Mouse (Mus musculus): ENCODE results near the gene Mixl1. TPM values are rescaled to one million over a fixed set of nuclear protein-coding genes. Genes with fewer than 3 reads are reported as not detected.

Gene Mixl1
- total RNA-seq (2021) = not detected

DNA sequence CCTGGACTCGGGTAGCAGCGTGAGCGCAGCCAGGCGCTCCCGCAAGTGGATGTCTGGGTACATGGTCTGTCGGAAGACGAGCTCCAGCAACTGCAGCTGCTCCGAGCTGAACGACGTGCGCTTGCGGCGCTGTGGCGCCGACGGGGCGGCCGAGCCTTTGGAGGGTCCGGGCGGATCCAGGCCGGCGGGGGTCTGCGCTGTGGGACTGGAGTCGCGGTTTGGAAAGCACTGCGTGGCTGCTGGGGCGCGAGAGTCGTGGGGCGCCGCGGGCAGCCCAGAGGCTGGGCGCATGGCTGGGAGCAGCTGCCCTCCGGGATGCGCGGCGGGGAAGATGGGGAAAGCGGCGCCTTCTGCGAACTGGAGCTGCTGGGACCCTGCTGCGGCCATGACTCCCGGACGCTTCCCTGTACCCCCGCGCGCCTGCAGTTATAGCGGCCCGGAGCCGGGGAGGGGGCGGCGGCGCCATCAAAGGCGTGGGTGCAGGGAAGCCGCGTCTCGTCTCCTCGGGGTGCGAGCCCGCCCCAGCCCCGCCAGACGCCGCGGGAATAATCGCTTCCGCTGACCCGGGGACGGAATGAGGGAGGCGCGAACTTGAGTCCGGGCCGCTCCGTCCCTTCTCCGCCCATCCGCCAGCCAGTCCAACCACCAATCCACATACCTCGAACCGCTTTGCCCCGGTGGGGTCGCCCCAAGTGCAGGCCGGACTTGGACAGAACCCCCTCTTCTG, at the start of gene Mixl1:
Mixl1 (minus strand) TSS at position 409 of the 727 bp plus-strand sequence.
- intact Hi-C loops (cut with DNase I) = no loop called here
- DNase-seq (ENCODE audit: low spot score) = no peak

DNA sequence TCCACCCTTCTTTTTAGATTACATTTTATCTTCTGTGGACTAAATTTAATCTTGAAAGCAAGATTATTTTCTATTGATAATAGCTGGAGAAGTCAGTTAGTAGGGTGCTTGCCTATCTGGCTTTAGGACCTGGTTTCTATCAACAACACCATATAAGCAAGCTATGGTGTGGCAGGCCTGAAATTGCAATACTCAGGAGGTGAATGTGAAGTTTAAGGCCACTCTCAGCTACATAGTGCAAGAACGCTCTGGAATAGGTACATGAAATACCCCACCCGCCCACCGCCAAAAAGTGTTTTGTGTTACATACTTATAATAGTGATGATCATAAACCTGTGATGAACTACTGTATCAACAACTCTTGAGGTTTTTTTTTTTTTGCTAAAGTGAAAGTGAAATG, 32.4 kb upstream of the Mixl1 start:
- intact Hi-C loops (cut with DNase I) = no loop called here
- DNase-seq (ENCODE audit: low spot score) = no peak

DNA sequence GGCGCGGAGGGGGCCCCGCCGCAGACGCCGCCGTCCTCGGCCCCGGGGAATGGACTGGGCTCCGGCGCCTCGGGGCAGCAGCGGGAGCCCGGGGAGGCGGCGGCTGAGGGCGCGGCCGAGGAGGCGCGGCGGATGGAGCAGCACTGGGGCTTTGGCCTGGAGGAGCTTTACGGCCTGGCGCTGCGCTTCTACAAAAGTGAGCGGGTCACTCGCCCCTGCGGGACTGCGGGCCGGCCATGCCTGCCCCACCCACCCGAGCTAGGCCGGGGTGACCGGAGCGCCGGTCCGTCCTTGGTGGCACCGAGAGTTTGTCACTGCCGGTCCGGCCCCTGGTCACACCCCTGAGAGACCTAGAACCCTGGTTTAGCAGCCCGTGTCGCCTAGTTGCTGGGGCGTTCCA, 29.3 kb upstream of the Mixl1 start:
- intact Hi-C loops (cut with DNase I) = no loop called here

DNA sequence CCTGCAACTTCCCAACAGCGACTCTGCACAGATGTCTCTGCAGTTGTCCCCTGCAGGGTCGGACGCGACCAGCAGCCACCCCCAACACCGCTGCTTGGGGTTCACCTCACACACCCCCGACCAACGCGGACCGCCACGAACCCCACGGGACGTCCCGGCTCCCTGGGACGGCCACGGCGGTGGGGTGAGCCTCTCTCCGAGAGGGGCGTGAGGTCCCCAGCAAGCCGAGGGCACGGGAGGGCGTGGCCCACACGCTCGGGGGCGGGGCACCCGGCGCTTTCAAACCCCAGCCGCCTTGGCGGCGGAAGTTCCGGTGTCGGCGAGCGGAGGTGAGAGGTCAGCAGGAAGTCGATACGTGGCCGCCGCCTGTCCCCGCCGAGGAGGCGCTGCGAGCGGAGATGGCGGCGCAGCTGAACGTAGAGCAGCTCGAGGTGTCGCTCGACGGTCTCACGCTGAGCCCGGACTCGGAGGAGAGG, 28.9 kb upstream of the Mixl1 start, which contains the start of gene Acbd3:
Acbd3 (plus strand) TSS at position 340 of the 476 bp plus-strand sequence.
- intact Hi-C loops (cut with DNase I) = no loop called here

More for the DNA sequence above, 29.3 kb upstream of the Mixl1 start:
- no peak for DNase-seq (ENCODE audit: low spot score)

DNA sequence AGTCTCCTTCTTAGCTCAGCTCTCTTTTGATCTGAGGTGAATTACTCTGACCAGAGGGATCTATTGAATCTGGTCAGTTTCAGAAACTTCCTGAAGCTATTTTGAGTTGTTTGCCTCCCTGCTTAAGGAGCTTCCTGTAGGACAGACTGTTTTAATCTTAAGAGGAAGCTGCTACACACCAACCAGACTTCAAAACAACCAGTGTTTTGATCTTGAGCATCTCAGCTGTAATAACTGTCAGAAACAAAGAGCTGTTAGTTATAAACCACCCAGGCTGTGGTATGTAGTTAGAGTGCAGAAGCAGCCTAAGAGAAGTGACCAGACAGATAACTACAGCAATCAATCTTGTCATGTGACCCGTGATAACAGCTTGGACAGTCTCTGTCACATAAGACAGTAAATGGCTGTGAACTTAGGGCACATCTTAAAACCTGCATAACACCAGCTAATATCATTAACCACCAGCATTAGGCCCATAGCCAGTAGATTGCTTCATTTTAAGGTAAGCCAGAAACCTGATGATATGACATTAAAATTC, 26.9 kb upstream of the Mixl1 start:
- intact Hi-C loops (cut with DNase I) = loop anchor here (5.0 kb wide), 1 partner anchor 139 kb away; no protein-coding TSS in a partner anchor
- DNase-seq (ENCODE audit: low spot score) = no peak

More for the DNA sequence above, 28.9 kb upstream of the Mixl1 start, which contains the start of gene Acbd3:
- DNase-seq (ENCODE audit: low spot score) = peak; percentile 84

DNA sequence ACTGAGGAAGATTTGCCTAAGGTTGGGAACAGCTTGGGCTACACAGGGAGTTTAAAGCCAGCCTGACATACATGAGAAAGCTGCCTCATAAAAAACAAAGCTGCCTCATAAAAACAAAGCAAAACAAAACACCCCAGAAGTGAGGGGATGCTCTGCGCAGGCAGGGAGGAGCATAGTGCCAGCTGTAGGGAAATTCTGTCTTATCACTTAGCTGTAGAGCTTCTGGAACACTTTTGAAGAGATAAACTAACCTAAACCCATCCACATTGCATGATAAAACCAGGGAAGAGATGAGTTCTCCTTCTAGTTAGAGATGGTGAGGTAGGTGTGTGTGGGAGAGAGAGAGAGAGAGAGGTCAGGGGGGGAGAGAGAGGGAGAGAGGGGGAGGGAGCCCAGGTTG, 25.8 kb upstream of the Mixl1 start:
- no peak for DNase-seq (ENCODE audit: low spot score)
- intact Hi-C loops (cut with DNase I) = loop anchor here (5.0 kb wide), 1 partner anchor 140 kb away; no protein-coding TSS in a partner anchor

DNA sequence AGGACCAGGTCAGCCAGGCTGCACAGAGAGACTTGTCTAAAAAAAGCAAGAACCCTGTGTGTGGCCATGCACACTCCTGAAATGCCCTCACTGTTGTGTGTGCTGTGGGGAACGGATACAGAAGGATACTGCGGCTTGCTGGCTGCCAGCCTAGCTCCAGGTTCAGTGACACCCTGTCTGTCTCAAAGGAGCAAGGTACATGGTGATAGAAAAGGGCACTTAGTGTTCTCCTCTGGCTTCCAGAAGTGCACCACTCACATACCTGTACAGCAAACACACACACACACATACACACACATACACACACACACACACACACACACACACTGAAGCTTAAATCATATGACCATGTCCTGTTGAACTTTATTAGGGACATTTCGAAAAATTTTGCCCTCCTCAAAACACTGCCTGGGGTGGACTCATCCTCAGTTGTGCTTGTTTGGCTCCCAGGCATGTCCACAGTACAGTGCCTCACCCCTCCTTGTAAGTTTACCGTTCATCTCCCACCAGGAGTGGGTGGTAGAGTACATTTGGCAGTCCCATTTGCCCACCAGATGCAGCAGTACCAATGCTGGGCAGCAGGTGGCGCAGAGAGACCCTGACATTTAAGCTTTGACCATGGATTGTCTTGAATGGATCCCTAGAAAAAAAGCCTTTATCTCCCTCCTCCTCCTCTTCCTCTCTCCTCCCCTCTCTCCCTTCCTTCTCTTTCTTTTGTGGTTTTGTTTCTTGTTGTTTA, 23.3 kb upstream of the Mixl1 start:
- intact Hi-C loops (cut with DNase I) = loop anchor here (1.0 to 5.0 kb wide), 3 partner anchors 44 to 142 kb away; no protein-coding TSS in a partner anchor
- DNase-seq (ENCODE audit: low spot score) = peak; percentile 49

DNA sequence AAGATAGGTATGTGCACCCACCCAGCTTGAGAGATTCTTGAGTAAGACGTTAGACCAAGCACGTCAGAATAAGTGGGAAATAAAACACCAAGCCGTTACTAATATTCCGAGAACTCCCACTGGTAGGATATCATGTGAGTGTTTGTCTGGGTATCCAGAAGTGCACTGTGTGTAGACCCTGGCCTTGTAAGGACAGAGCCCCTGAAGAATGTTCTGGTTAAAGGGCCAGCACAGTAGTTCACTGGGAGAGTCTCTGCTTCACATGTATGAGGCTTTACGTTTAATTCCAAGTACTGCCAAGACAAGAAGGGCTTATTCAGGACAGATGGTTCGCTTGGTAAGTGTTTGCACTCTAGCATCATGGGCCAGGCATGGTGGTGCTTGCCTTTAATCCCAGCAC, 22.6 kb upstream of the Mixl1 start:
- intact Hi-C loops (cut with DNase I) = no loop called here
- DNase-seq (ENCODE audit: low spot score) = no peak

DNA sequence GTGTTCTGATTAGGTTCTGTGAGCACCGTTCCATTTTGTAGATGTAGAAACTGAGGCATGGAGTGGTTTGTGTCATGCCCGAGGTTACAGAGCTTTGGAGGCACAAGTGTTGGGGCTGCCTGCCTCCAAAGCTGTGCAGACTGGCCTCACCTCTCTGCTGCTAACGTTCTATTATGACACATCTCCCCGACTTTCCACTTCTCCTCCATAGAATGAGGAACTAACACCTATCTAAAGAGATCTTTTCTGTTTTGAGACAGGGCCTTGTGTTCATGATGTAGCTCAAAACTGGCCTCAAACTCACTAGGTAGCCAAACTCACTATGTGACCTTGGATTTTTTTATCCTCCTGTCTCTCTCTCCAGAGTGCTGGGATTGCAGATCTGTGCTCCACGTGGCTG, 21.9 kb upstream of the Mixl1 start:
- no peak for DNase-seq (ENCODE audit: low spot score)
- intact Hi-C loops (cut with DNase I) = no loop called here

DNA sequence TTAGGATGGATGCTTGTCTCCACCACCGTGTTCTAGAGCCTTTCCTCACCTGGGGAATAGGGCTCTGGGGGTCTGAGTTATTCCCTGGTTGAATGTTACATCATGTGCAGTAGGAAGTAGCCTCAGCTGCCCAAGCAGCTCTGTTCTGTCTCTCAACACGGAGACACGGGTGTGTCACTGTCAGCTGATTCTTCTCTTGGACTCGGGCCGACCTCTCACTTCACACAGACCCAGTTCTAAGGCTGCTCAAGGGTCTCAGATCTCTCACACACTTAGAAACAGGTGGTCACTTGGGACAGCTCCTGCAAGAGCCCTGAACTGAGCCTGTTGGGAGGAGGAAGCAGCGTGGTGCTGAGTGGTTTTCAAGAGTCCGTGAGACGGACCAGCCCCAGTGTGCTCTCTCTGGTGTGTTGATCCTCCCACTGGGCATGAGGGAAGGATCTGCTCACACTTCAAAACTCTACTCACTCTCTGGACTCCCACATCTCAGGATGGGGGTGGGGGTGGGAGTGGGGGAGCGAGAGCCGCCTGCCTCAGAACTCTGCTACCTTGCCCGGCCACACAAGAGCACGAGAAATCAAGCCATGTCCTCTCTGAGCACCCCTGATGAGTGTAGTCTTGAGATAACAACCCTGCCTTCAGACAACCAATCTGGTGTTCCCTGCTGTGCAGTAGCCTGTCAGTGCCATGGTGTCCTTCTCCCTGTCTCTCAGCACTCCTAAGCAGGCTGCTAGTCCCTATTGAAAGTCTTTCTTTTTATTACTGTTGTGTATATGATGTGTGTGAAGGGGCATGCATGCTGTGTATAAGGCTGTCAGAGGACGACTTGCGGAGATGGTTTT, 12.3 kb upstream of the Mixl1 start:
- no peak for DNase-seq (ENCODE audit: low spot score)
- intact Hi-C loops (cut with DNase I) = no loop called here

DNA sequence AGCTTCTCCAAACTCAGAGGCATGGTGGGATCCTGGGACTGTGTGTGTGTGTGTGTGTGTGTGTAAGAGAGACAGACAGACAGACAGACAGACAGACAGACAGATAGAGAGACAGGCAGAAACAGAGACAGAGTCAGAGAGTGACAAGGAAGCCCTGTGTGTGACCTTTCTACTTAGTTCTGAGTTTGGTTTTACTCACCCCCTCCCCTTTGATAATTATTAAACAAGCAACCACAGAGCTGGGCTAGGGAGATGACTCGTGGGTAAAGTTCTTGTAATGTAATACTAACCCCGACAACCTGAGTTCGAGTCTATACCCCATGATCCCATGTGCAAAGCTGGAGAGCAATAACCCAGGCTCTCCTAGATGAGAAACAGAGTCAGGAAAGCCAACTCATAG, 11.0 kb upstream of the Mixl1 start:
- intact Hi-C loops (cut with DNase I) = no loop called here
- no peak for DNase-seq (ENCODE audit: low spot score)

DNA sequence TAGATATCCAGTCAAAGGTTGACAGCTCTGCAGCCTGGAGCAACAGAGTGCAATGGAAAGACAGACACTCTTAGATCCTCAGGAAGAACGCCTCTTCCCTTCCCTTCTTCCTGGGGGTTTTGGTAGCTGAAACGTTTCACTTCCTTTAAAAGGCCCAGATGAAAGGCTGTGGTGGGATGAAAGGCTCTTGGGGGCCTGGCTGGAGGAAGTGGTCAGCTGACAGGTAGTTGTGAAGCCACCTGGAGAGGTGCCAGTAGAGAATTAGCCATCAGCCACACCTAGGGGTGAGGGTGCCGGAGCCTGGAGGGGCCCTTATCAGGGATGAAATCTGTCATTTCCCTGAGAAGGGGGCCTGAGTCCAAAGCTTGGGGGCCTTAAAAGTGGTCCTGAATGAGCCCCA, 10.5 kb upstream of the Mixl1 start:
- DNase-seq (ENCODE audit: low spot score) = no peak
- intact Hi-C loops (cut with DNase I) = no loop called here

DNA sequence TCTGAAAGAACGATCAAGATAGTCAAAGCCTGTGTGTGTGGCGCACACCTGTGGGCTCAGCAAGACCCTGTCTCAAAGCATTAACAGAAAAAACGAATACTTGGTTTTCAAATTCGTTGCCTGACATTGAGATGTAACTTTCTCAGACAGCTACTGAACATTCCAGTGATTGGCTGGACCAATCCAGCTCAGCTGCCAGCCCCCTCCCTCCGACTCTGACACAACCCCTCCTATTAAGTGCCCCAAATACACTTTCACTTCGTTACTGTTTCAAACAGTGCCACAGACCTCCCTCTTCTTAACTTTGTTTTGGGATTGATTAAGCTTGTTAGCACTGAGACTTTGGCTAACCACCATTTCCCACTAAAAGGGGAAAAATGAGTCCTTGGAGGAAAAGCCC, 6.6 kb upstream of the Mixl1 start:
- no peak for DNase-seq (ENCODE audit: low spot score)
- intact Hi-C loops (cut with DNase I) = no loop called here

DNA sequence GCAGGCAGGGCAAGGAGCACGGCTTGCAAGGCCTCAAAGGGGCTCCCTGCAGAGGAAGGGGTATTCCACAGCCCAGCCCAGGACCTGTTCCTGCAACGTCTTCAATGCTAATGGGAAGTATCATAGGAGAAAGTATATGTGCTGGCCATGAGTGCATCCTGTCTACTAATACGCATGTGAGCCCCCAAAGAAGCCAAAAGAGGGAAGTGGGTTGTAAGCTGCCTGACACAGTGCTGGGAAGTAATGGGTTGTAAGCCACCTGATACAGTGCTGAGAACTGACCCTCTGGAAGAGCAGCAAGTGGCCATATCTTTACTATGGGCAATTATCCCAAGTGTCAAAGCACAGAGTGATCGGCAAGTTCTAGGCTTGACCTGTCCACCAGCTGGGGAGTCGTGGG, 1.2 kb upstream of the Mixl1 start:
- DNase-seq (ENCODE audit: low spot score) = no peak
- intact Hi-C loops (cut with DNase I) = no loop called here

DNA sequence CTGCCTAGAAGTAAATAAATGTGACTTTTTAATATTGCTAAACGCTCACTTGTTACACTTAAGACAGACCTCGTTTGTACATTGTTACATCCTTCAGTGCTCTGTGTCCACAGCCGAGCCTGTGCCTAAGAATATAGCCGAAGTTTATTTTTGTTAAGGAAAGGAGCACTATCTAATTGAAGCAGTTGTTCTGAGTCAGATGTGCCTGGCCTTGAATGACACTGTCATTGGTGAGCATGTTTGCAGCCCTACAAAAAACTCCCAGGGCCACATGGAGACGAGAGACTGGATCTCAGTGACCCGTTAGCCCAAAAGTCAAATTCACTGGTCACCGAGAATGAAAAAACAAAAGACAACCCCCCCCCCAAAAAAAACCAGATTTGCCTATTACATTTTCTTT, 5.5 kb downstream of the Mixl1 start:
- no peak for DNase-seq (ENCODE audit: low spot score)
- intact Hi-C loops (cut with DNase I) = no loop called here

Other genes with a start within 250 kb of the Mixl1 start
- 1 to 10 TPM; 1.1 to 1.2 TPM for gene Stum, start 213.5 kb downstream of the Mixl1 start, total RNA-seq (2021)
- gene Parp1, start 128.1 kb downstream of the Mixl1 start, total RNA-seq (2021) = 10 to 100 TPM; 58.3 to 62.5 TPM
- gene Lin9, start 55.9 kb downstream of the Mixl1 start, total RNA-seq (2021) = 1 to 10 TPM; 2.6 to 2.7 TPM
- gene Acbd3, start 29.0 kb upstream of the Mixl1 start, total RNA-seq (2021) = 10 to 100 TPM; 22.6 to 24.8 TPM
- 100 to 1,000 TPM; 494 to 517 TPM for gene H3f3a, start 116.9 kb upstream of the Mixl1 start, total RNA-seq (2021)
- 10 to 100 TPM; 10.4 to 11.8 TPM for gene Sde2, start 154.1 kb upstream of the Mixl1 start, total RNA-seq (2021)
- not detected for gene Lefty2, start 196.1 kb upstream of the Mixl1 start, total RNA-seq (2021)
- gene Pycr2, start 207.3 kb upstream of the Mixl1 start, total RNA-seq (2021) = 10 to 100 TPM; 13.0 to 13.8 TPM
- under 1 TPM; 0.17 to 0.94 TPM for gene Lefty1, start 238.0 kb upstream of the Mixl1 start, total RNA-seq (2021)
- gene Tmem63a, start 245.3 kb upstream of the Mixl1 start, total RNA-seq (2021) = 10 to 100 TPM; 15.1 to 16.3 TPM